Mouse (Mus musculus): ENCODE data around the gene Prx.
"Not testable (repeated sequence)": the region's sequence is repeated elsewhere in the genome, so short reads cannot be mapped to it uniquely, and the experiment has no call there.

The Prx gene

DNA sequence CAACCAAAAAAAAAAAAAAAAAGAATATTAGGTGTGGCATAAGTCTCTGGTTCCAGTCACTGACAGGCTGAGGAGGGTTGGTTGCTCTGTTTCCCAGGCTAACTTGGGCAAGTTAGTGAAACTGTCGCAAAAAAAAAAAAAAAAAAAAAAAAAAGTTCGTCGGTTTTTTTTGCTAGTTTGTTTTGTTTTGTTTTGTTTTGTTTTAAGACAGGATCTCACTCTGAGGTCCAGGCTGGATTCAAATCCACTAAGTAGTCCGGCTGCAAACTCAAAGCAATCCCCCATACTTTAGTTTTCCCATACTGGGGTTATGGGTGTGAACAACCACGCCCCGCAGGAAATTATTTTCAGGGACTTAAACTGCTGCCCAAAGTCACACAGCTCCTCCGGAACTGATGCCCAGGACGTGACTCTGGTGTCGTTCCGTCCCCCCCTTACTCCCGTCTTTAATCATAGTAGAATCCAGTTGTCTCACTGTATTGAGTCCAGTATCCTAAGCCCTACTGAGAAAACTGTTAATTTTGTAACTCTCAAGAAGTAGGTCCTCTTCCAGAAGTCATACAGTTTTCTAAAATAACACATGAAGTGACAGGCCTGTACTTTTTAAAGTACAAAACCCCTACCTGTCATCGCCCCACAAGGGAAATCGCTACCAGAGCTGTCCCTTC lies 12.9 kb upstream of the Prx start:
- no peak for DNase-seq

DNA sequence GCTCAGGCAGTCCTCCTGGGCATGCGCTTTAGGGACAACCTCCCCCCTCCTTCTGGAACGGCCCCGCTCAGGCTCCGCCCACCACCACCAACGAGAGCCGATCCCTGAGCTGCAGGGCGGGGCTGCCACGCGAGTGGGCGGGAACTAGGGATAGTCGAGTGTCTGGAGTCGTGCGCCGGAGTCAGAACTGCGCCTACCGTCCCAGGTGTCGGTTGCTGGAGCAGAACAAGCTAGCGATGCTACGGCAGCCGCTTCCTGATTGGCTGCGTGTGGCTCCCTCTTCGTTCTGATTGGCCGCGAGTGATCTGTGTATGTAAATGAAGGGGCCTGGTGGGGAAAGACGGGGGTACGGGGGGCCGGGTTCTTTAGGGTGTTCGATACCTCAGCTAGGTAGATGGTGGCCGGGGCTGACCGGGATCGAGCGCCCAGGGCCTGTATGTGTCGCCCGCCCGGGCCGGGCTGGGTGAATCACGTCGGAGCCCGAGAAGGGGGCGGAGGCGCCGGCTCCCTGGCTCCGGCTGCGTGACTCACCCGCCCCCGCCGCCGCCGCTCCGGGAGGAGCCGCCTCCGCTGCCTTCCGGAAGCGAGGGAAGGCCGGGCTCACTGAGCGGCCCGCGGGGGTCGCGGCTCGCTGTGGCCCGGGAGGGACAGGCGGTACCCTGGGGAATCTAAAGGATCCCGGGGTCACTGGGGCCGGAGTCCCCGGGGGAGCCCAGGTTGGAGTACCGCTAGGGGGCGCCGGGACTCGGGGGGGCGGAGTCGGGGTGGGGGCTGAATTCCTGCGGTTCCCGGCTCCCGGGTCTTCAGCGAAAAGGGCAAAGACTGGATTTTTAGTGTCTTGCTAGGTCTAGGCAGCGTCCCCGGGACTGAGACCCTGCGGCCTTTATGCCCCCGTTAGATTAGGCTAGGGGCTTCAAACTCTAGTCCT lies 12.1 kb upstream of the Prx start, which contains the start of gene Sertad1:
Gene Sertad1, plus strand, starts transcription at position 141 of the 928 bp plus-strand sequence.
- peak; percentile 100 for DNase-seq

DNA sequence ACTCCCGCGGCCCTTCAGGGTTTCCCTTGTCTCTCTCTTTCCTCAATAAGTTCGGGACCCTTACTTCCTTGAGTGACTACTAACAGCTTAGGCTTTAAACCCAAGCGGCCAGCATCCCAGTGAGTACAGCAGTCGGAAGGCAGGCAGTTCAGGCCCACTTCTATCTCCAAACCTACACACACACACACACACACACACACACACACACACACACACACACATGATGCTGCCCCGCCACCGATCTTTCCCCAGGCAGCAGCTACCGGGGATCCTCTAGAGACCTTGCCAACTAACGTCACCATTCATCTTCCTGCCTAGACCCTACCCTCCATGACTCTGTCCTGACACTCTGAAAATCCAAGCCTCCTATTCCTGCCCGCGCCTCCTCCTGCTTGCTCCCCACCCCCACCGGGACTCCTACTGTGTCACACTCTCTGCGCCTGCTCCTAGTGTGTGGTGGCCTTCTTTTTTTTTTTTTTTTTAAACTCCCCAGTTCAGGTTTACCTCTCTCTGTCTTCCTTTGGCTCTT lies 11.3 kb upstream of the Prx start:
- DNase-seq: peak; percentile 53

DNA sequence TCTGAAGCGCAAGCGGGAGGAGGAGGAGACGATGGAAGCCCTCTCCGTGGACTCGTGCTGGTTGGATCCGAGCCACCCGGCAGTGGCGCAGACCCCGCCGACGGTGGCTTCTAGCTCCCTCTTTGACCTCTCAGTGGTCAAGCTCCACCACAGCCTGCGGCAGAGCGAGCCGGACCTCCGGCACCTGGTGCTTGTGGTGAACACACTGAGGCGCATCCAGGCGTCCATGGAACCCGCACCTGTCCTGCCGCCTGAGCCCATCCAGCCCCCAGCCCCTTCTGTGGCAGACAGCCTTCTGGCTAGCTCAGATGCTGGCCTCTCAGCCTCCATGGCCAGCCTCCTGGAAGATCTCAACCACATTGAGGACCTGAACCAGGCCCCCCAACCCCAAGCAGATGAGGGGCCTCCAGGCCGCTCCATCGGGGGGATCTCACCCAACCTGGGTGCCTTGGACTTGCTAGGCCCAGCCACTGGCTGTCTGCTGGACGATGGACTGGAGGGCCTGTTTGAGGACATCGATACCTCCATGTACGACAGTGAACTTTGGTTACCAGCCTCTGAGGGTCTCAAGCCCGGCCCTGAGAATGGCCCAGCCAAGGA lies 9.8 kb upstream of the Prx start:
- no peak for DNase-seq

DNA sequence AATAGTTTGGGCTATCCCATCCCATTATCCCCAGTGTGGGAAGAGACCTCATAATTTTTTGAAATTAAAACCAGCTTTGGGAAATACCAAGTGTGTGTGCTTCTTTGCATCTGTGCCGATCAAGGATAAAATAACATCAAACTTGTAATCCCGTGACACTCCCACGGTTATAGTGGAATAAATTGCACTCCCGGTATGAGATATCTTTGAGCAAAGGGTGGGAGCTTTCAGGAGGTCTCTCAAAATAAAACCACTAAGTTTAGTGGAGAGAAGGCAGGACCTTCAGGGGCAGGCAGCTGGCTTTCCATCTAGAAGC lies 8.9 kb upstream of the Prx start:
- DNase-seq: no peak

DNA sequence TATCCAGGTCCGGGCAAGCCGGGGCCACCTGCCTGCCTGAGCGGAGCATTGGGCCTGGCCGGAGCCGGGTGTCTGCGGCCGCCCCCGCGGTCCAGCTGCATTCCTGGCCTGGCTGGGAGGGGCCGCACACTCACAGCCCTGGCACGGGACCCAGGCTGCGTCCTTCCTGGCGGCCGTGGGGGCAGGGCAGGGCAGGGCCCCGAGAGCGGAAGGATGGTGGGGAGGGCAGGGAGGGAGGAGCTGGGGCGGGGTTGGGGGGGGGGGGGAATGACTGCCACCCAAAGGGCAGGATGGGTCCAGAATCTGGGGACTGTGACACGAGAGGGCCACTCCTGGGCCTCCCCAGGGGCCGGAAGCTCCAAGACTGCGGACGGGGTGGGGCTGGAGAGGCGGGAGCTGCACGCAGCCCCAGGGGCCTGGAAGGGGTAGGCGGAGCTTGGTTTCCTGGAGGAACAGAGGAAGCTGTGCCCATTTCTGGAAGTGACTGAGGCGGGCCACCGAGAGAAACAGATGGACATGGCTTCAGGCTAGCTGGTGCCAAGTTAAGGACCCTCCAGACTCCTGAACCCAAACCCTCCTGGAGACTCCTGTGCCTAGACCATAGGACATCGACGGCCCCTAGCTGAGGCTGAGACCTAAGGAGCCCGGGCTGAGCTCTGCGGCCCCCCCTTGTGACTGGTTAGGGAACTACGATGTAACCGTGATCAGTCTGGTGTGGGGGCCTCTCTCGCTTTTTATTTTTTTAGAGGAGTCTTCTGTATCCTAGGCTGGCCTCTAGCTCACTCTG lies 8.4 kb upstream of the Prx start:
- DNase-seq: peak; percentile 89

DNA sequence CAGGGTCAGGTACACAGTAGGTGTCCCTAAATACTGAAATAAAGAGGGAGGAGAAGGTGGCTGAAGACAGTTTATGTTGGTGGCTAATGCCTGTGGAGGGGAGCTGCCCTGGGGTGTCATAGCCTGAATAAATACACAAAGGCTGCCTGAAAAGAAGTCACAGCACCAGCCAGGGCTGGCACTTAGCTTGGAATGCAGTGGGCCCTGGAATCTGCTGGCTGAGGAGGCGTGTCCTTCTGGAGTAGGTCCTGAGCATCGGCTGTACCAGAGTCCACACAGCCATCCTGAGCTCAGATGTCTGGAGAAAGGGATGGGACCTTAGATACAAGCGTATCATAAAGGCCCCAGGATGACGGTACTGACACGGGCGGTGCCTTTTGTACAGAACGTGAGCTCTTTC lies 7.3 kb upstream of the Prx start:
- no peak for DNase-seq

DNA sequence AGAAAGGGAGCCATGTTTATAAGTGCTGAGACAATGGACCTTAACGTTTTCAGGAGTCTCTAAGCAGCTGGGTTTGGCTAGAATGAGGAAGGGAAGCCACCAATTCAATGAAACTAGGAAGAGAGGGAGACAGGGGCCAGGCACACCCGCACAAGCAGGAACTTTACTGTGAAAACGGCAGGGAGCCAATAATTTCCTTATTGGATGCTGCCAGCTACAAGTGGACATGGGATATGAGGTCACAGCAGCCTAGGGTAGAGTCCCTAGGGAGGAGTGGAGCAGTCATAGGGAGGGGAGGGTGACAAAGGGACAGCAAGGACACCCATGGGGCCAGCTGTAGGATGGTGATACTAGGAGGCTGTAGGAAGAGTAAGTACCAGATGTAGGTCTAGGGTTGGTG lies 6.1 kb upstream of the Prx start:
- no peak for DNase-seq

DNA sequence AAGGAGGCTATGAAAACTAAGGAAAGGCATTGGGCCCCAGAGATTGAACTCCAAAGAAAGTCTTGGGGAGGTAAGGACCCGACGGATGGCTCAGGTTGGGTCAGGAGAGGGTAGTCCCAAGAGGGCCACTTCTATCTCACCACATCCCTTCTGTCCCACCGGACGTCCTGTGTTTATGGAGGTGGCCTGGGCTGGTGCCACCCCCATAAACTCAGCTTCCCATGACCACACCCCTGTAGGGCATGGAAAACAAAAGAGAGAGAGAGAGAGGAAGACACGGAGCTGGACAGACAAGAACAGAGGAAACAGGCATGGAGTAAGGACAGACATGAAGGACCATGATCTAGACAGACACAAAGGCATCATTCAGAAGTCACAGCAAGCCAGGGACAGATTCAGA lies 5.7 kb upstream of the Prx start:
- no peak for DNase-seq

DNA sequence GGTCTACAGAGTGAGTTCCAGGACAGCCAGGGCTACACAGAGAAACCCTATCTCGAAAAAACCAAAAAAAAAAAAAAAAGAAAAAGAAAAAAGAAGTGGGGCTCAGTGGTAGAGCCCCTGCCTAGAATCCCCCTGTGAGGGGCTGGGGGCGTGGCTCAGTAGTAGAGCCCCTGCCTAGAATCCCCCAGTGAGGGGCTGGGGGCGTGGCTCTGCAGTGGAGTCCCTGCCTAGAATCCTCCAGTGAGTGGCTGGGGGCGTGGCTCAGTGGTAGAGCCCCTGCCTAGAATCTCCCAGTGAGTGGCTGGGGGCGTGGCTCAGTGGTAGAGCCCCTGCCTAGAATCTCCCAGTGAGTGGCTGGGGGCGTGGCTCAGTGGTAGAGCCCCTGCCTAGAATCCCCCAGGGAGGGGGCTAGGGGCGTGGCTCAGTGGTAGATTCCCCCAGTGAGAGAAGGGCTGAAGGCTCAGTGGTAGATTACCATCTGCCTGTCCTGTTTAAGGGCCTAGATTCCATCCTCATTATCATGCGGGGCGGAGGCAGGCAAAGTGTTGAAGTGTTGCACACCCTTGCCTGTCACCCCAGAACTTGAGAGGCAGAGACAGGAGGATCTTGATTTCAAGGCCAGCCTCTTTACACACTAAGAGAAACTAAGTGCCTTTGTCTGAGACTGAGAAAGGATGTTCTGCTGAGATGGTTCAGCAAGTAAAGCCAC lies 4.3 kb upstream of the Prx start:
- DNase-seq: not testable (repeated sequence)

DNA sequence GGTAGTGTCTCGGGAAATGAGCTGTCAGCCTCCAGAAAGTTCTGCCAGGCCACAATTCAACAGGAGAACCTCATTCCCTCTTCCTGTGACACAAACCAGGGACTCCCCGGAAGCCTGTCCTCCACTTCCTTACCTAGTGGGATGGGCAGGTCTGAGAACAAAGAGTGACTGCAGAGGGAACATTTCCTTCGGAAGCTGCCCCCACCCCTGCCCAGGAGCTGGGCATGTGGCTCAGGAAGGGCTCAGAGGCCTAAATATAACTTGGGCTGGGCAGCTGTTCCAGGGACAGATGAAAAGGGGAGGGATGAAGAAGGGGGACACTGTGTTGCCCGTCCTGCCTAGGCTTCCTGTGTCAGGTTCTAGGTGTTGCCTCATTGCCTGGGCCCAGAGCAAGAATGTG lies 2.5 kb downstream of the Prx start:
- no peak for DNase-seq

DNA sequence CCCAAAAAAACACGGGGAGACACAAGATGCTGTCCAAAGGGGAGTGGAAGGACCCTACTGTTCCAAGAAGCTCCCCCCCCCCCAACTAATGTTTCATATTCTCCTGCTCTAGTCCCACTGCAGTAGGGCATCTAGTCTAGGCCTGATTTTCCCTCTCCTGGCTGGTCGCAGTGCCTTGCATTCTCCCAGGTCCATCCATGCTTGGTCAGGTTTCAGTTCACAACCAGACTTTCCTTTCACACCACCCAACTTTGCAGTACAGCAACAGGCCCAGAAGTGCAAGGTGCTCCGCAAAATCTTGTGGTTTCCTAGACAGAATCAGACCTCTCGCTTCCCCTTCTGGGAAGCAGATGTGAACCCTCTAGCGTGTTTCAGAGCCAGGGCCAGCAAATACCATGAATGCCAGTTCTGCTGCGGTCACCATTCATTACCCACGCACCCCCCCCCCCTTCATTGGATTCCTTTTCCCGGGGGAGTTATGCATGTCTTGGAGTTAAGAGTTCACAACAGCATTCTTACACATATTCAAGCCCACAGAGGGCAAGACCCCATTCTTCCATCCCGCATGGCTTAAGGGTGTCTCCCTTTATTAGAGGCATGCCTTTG lies 7.7 kb downstream of the Prx start:
- no peak for DNase-seq

DNA sequence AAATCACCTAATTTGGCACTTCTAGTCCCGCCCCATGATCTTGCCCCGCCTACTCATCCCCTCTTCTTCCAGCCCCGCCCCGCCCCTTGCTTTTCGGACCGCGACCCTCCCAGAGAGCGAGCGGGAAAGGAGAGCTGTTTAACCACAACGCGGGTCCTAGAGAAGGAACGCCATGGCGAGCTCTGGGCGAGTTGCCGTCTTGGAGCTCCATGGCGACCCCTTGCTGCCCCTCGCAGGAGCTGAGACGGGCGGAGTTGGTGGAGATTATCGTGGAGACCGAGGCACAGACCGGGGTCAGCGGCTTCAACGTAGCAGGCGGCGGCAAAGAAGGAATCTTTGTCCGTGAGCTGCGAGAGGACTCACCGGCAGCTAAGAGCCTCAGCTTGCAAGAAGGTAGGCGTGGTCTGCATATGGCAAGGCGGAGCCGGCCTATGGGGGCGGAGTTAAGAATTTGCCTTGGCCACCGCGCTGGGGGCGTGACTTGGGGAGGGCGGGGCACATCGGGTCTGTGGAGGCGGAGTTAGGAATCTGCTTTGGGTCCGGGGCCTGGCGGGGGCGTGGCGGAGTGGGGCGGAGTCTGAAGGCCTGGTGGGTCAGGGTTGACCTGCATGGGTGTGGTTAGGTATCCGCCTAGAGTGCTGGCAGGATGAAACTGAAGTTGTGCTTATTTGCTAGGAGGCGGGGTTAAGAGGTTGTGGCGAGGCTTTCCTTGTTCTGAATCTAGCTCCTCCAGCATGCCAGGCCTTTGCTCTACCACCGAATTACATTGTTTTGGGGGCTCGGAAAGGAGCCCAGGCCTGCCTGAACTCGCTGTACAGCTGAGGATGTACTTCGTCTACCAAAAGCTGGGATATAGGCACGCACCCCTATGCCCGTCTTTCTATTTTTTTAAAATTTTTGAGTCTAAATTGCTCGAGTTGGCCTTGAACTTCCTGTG lies 8.9 kb downstream of the Prx start:
- peak; percentile 94 for DNase-seq

DNA sequence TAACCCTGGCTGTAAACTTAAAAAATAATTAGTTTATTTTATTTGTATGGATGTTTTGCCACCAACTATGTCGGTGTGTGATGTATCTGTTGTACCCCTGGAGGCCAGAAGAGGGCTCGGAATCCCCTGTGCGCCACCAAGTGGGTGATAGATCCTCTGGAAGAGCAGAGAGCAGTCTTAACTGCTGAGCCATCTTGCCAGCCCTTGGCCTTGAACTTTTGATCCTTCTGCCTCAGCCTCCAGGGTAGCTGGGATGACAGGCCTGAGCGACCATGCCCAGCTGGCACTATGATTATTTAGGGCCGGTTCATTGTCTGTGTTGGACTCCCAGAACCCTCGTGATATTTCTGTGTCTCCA lies 9.5 kb downstream of the Prx start:
- peak; percentile 54 for DNase-seq

DNA sequence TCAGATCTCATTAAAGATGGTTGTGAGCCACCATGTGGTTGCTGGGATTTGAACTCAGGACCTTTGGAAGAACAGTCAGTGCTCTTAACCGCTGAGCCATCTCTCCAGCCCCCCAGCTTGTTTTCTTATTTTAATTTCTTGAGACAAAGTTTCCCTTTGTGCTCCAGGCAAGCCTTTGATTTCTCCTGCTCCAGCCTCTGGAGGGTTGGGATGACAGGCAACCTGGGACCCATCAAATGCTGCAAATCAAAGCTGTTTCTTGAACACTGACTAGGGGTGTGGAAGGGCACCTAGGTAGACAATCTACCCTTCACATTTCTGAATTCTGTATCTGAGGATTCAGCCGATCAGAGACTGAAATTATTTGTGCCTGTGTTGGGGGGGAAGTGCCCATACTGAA lies 11.7 kb downstream of the Prx start:
- DNase-seq: no peak

DNA sequence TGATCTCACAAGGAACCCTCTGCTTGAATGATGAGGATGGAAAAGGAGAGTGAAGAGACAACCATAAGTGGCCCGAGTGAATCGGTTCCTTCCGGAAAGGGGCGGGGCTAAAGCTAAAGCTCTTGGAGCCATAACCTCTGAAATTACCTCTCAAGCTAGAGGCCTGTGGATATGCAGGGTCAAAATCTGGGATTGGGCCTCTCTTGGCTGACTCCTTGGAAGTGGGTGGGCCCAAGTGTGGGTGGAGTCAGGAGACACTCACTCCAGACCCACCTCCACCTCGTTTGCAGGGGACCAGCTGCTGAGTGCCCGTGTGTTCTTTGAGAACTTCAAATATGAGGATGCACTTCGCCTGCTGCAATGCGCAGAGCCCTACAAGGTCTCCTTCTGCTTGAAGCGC lies 15.8 kb downstream of the Prx start:
- no peak for DNase-seq

DNA sequence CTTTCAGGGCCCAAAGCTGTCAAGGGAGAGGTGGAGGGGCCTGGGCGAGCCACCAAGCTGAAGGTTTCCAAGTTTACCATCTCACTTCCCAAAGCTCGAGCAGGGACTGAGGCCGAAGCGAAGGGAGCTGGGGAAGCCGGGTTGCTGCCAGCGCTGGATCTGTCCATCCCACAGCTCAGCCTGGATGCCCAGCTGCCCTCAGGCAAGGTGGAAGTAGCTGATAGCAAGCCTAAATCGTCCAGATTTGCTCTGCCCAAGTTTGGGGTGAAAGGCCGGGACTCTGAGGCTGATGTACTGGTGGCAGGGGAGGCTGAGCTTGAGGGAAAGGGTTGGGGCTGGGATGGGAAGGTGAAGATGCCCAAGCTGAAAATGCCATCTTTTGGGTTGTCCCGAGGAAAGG lies 19.2 kb downstream of the Prx start:
- DNase-seq: no peak

DNA sequence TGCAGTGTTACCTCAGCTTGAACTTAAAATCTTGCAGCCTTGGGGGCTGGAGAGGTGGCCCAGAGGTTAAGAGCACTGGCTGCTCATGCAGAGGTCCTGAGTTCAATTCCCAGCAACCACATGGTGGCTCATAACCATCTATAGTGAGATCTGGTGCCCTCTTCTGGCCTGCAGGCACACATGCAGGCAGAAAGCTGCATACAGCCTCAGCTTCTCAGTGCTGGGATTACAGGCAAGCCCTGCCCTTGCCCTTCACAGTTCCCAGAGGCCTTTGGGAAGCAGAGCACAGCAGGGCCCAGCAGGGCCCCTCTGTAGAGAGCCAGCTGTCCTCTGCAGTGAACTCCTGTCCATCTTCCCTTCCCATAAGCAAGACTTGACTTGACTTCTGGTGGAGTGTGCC lies 21.0 kb downstream of the Prx start:
- DNase-seq: no peak

DNA sequence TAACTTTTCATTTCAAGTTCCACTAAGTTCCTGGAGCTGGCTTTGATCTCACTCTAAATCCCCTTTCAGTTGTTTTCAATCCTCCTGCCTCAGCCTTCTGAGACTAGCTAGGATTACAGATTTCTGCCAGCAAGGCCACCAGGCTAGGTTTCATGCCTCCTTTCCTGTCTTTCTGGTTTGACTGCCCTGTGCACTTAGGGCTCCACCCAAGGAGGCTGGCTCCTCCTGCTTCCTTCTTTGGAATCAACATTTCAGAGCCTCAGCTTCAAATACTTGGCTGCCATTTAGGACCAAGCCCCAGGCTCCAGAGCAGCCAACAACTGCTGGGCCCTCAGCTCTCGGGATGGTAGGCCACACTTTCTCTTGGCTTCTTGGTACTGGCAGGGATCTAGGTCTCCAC lies 21.5 kb downstream of the Prx start:
- no peak for DNase-seq

DNA sequence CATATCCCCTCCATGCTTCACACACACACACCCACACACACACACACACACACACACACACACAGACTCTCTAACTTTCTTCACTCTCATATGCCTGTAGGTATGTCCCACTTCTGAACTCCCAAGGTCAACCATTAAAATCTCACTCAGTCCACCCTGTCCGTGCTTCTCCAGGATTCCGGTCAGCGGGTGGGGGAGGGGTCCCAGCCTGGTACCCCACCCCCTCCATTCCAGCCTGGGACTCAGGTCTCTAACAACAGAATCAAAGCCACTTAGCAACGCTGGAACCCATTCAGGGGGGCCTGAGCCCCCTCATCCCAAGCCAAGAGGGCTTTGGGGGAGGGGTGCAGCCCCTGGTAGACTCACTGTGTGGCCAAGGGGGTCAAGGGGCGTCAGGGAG lies 23.8 kb downstream of the Prx start, which contains the start of gene Hipk4:
Gene Hipk4, plus strand, starts transcription at position 301 of the 400 bp plus-strand sequence.
- DNase-seq: no peak

DNA sequence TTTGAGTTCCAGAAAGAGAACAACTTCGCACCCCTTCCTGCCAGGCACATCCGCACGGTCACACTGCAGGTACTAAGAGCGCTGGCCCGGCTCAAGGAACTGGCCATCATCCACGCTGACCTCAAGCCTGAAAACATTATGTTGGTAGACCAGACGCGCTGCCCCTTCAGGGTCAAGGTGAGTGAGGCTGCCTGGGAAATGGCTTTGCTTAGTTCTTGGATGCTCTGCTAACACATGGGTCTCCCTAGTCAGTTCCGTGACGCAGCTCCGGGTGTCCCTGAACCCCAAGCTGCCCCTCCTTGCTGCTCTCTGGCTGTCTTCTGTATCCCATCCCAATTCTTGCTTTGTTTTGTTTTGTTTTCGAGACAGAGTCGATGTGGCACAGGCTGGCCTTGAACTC lies 24.7 kb downstream of the Prx start:
- DNase-seq: no peak

Measured in cerebellum, adult 8-10 months (tissue).